Comparison of ENCODE assay signal across 25 mouse cellular contexts in genomic region chr13:52682107-52682506, GRCm38 (mm10).
A peak's percentile ranks its signal among the peaks of the same experiment; 100 is the strongest.
DNase-seq lines count a peak whose midpoint lies in the region; ATAC-seq and TF ChIP-seq lines count a peak whose summit lies in the region.
"Had no signal": no experiment of that assay in that cellular context is flagged by ENCODE, and none has a peak within 500 bp of the region (broad histone marks: within the 10 kb centered on the region; RNA-seq: fewer than 3 reads in every experiment).

No protein-coding gene starts in this region.

- 40% methylated on average over 5 of the region's 5 CpGs for WGBS in hindbrain, embryonic 10.5 days
- WGBS in hindbrain, embryonic 16.5 days = 31% methylated on average over 5 of the region's 5 CpGs
- WGBS in thymus, adult 2 months = 29% methylated on average over 5 of the region's 5 CpGs
- WGBS in midbrain, embryonic 11.5 days = 41% methylated on average over 5 of the region's 5 CpGs
- 27% methylated on average over 5 of the region's 5 CpGs for WGBS in midbrain, embryonic 16.5 days

- DNase-seq in hindbrain, embryonic 10.5 days (ENCODE audit: low spot score) = peak; percentile 18
- DNase-seq in thymus, adult 2 months = no peak
- DNase-seq in thymus, postnatal 10 days (ENCODE audit: low spot score in 2 of 2) = no peak
- peak; percentile 87 for DNase-seq in midbrain, embryonic 11.5 days (ENCODE audit: low spot score, missing footprints)
- no peak for DNase-seq in kidney, adult 11 months
- DNase-seq: adrenal gland, postnatal 14 days; cerebellum, adult 2 months; cerebellum, postnatal 14 days; forebrain, postnatal 0 days; heart, adult 2 months; heart, postnatal 4 days; kidney, postnatal 14 days; retina, postnatal 1 day; right cerebral cortex, postnatal 14 days had no signal

- peaks cover 36% of the 10 kb centered on the region for H3K4me1 ChIP-seq in hindbrain, embryonic 10.5 days (replicated peaks)
- peaks cover 5% of the 10 kb centered on the region for H3K4me1 ChIP-seq in hindbrain, embryonic 16.5 days (ENCODE audit: control insufficient read depth, insufficient read depth, low read depth, low read length)
- H3K4me1 ChIP-seq in thymus, adult 2 months (replicated peaks; ENCODE audit: control insufficient read depth, insufficient read depth, low read length) = peaks cover 17% of the 10 kb centered on the region
- peaks cover 9% of the 10 kb centered on the region for H3K4me1 ChIP-seq in midbrain, embryonic 11.5 days (ENCODE audit: control insufficient read depth, insufficient read depth, low read length)
- 0 out of 2 replicates have a peak, but pooled peaks cover 5% of the 10 kb centered on the region for H3K4me1 ChIP-seq in midbrain, embryonic 16.5 days (ENCODE audit: control insufficient read depth, insufficient read depth, low read length)
- H3K4me1 ChIP-seq: heart, embryonic 12.5 days; limb, embryonic 12.5 days; liver, embryonic 15.5 days; lung, embryonic 15.5 days had no signal

- H3K4me2 ChIP-seq in hindbrain, embryonic 16.5 days (ENCODE audit: low read length) = no peak overlapping the region
- no peak overlapping the region for H3K4me2 ChIP-seq in midbrain, embryonic 11.5 days
- H3K4me2 ChIP-seq in midbrain, embryonic 16.5 days (ENCODE audit: low read length) = no peak overlapping the region
- H3K4me2 ChIP-seq: embryonic facial prominence, embryonic 13.5 days; heart, embryonic 12.5 days; limb, embryonic 12.5 days; liver, embryonic 15.5 days; lung, embryonic 15.5 days; midbrain, embryonic 12.5 days had no signal

- peak overlapping the region; percentile 78 for H3K27ac ChIP-seq in hindbrain, embryonic 10.5 days
- H3K27ac ChIP-seq in hindbrain, embryonic 16.5 days (ENCODE audit: low read depth, low read length) = no peak overlapping the region
- 0 out of 2 replicates have a peak overlapping the region, but pooled peaks have one; percentile 14 for H3K27ac ChIP-seq in thymus, adult 2 months (ENCODE audit: control insufficient read depth, insufficient read depth, low read length)
- no peak overlapping the region for H3K27ac ChIP-seq in midbrain, embryonic 11.5 days (ENCODE audit: low read depth, low read length)
- no peak overlapping the region for H3K27ac ChIP-seq in midbrain, embryonic 16.5 days (ENCODE audit: low read length)
- H3K27ac ChIP-seq: embryonic facial prominence, embryonic 13.5 days; heart, adult 2 months; limb, embryonic 12.5 days; liver, embryonic 15.5 days; lung, embryonic 15.5 days; midbrain, embryonic 12.5 days had no signal

- no peaks in the 10 kb centered on the region for H3K9me3 ChIP-seq in hindbrain, embryonic 10.5 days
- no peaks in the 10 kb centered on the region for H3K9me3 ChIP-seq in hindbrain, embryonic 16.5 days (ENCODE audit: control insufficient read depth, low read length)
- no peaks in the 10 kb centered on the region for H3K9me3 ChIP-seq in midbrain, embryonic 11.5 days (ENCODE audit: control insufficient read depth, low read length)
- H3K9me3 ChIP-seq in midbrain, embryonic 16.5 days (replicated peaks; ENCODE audit: control insufficient read depth, low read length, poor library complexity, severe bottlenecking) = no peaks in the 10 kb centered on the region
- H3K9me3 ChIP-seq: embryonic facial prominence, embryonic 13.5 days; limb, embryonic 12.5 days; liver, embryonic 15.5 days; lung, embryonic 15.5 days; midbrain, embryonic 12.5 days had no signal

- no peaks in the 10 kb centered on the region for H3K36me3 ChIP-seq in hindbrain, embryonic 10.5 days
- no peaks in the 10 kb centered on the region for H3K36me3 ChIP-seq in hindbrain, embryonic 16.5 days (ENCODE audit: control insufficient read depth, insufficient read depth, low read length)
- no peaks in the 10 kb centered on the region for H3K36me3 ChIP-seq in thymus, adult 2 months (ENCODE audit: control insufficient read depth, insufficient read depth, low read length)
- H3K36me3 ChIP-seq in midbrain, embryonic 11.5 days (ENCODE audit: control insufficient read depth, insufficient read depth, low read length) = no peaks in the 10 kb centered on the region
- H3K36me3 ChIP-seq in midbrain, embryonic 16.5 days (ENCODE audit: control insufficient read depth, insufficient read depth, low read length) = no peaks in the 10 kb centered on the region
- H3K36me3 ChIP-seq: embryonic facial prominence, embryonic 13.5 days; heart, embryonic 12.5 days; limb, embryonic 12.5 days; liver, embryonic 15.5 days; lung, embryonic 15.5 days; midbrain, embryonic 12.5 days had no signal

- no peak overlapping the region; the same call in 1 of the 2 replicates for H3K4me3 ChIP-seq in hindbrain, embryonic 10.5 days
- no peak overlapping the region for H3K4me3 ChIP-seq in hindbrain, embryonic 16.5 days (ENCODE audit: low read length)
- H3K4me3 ChIP-seq in thymus, adult 2 months (ENCODE audit: control insufficient read depth, insufficient read depth, low read length) = no peak overlapping the region
- no peak overlapping the region for H3K4me3 ChIP-seq in midbrain, embryonic 11.5 days (ENCODE audit: low read depth, low read length)
- no peak overlapping the region for H3K4me3 ChIP-seq in midbrain, embryonic 16.5 days (ENCODE audit: low read depth, low read length)
- H3K4me3 ChIP-seq: embryonic facial prominence, embryonic 13.5 days; heart, adult 2 months; heart, embryonic 12.5 days; limb, embryonic 12.5 days; liver, embryonic 15.5 days; lung, embryonic 15.5 days; midbrain, embryonic 12.5 days; myocyte had no signal

- H3K27me3 ChIP-seq in hindbrain, embryonic 10.5 days (ENCODE audit: insufficient read depth, poor library complexity, severe bottlenecking) = no peaks in the 10 kb centered on the region
- H3K27me3 ChIP-seq in hindbrain, embryonic 16.5 days (replicated peaks; ENCODE audit: control insufficient read depth, insufficient read depth, low read length) = no peaks in the 10 kb centered on the region
- H3K27me3 ChIP-seq in thymus, adult 2 months (ENCODE audit: control insufficient read depth, insufficient read depth, low read length) = no peaks in the 10 kb centered on the region; the same call in 1 of the 2 replicates
- H3K27me3 ChIP-seq in midbrain, embryonic 11.5 days (ENCODE audit: control insufficient read depth, insufficient read depth, low read length) = no peaks in the 10 kb centered on the region
- no peaks in the 10 kb centered on the region for H3K27me3 ChIP-seq in midbrain, embryonic 16.5 days (ENCODE audit: control insufficient read depth, insufficient read depth, low read depth, low read length)
- H3K27me3 ChIP-seq: embryonic facial prominence, embryonic 13.5 days; heart, embryonic 12.5 days; limb, embryonic 12.5 days; liver, embryonic 15.5 days; lung, embryonic 15.5 days; midbrain, embryonic 12.5 days had no signal

- no peak for TF ChIP-seq POLR2A in thymus, adult 2 months (IDR thresholded peaks at IDR 0.05; ENCODE audit: control insufficient read depth, extremely low read depth, insufficient read depth, low read length, poor library complexity)

- H3K9ac ChIP-seq in hindbrain, embryonic 16.5 days (ENCODE audit: low read depth, low read length) = no peak overlapping the region
- H3K9ac ChIP-seq in midbrain, embryonic 11.5 days (ENCODE audit: low read length) = no peak overlapping the region
- H3K9ac ChIP-seq in midbrain, embryonic 16.5 days (ENCODE audit: low read depth, low read length) = no peak overlapping the region
- H3K9ac ChIP-seq: embryonic facial prominence, embryonic 13.5 days; forebrain, postnatal 0 days; heart, embryonic 12.5 days; limb, embryonic 12.5 days; liver, embryonic 15.5 days; lung, embryonic 15.5 days; midbrain, embryonic 12.5 days had no signal

- no peak for ATAC-seq in hindbrain, embryonic 16.5 days
- peak; percentile 72 for ATAC-seq in midbrain, embryonic 11.5 days (ENCODE audit: low FRiP score)
- peak; percentile 39; the same call in 1 of the 2 replicates for ATAC-seq in midbrain, embryonic 16.5 days
- ATAC-seq: CD4-positive, CD25-positive, alpha-beta regulatory T cell, adult 4 months; forebrain, postnatal 0 days; intestine, postnatal 0 days had no signal

- no peak for TF ChIP-seq CTCF in thymus, adult 2 months (IDR thresholded peaks at IDR 0.05; ENCODE audit: borderline replicate concordance, control insufficient read depth, extremely low read depth, insufficient read depth, low read length, poor library complexity)

Comparison
In these comparisons a context has a peak if more than half of its experiments do, and no peak if none do; other contexts are left out.
1. H3K27ac ChIP-seq: peak in hindbrain, embryonic 10.5 days (single experiment) and thymus, adult 2 months (single experiment); none in hindbrain, embryonic 16.5 days (single experiment), midbrain, embryonic 11.5 days (single experiment) and midbrain, embryonic 16.5 days (single experiment).
2. DNase-seq: peak in hindbrain, embryonic 10.5 days (single experiment) and midbrain, embryonic 11.5 days (single experiment); none in thymus, adult 2 months (single experiment), thymus, postnatal 10 days (0 of 2) and kidney, adult 11 months (single experiment).